Mouse (Mus musculus) CH12.LX (cell line): ENCODE data around the gene Wrap53.

Experiments
- CHD1 ChIP-seq: IDR thresholded peaks from 2 replicates; pipeline ENCODE4 v1.6.1; 2012; ENCODE audit warnings: low read depth, low read length, improper control_type of control experiment, inconsistent platforms
- CTCF ChIP-seq, 2 experiments: IDR thresholded peaks in 1 of 2; conservative IDR thresholded peaks in 1 of 2; 2 replicates each; pipeline ENCODE4 v1.5.1; 2011 to 2012; ENCODE audit warnings: low read depth in 2 of 2, low read length in 2 of 2, improper control_type of control experiment in 1 of 2, inconsistent platforms in 1 of 2, mild to moderate bottlenecking in 1 of 2, moderate library complexity in 1 of 2
- ETS1 ChIP-seq: conservative IDR thresholded peaks from 2 replicates; pipeline ENCODE4 v1.6.1; 2012; ENCODE audit warnings: low read depth, mild to moderate bottlenecking, inconsistent platforms, low read length, improper control_type of control experiment, moderate library complexity
- JUND ChIP-seq: conservative IDR thresholded peaks from 2 replicates; pipeline ENCODE4 v1.6.1; 2011; ENCODE audit warnings: low read depth, low read length, improper control_type of control experiment
- MAX ChIP-seq: IDR thresholded peaks from 2 replicates; pipeline ENCODE4 v1.6.1; 2011; ENCODE audit warnings: low read length, improper control_type of control experiment
- NELFE ChIP-seq: IDR thresholded peaks from 2 replicates; pipeline ENCODE4 v1.6.1; 2011; ENCODE audit warnings: low read depth, low read length, improper control_type of control experiment
- NRF1 ChIP-seq: IDR thresholded peaks from 2 replicates; pipeline ENCODE4 v1.6.1; 2014; ENCODE audit warnings: low read depth, mild to moderate bottlenecking, inconsistent platforms, low read length, improper control_type of control experiment, moderate library complexity
- POLR2A ChIP-seq: IDR thresholded peaks from 2 replicates; pipeline ENCODE4 v1.6.1; 2011; ENCODE audit warnings: low read depth, mild to moderate bottlenecking, improper control_type of control experiment, low read length
- RCOR1 ChIP-seq: conservative IDR thresholded peaks from 2 replicates; pipeline ENCODE4 v1.6.1; 2012; ENCODE audit warnings: low read depth, mild to moderate bottlenecking, inconsistent platforms, low read length, improper control_type of control experiment
- TCF12 ChIP-seq: IDR thresholded peaks from 2 replicates; pipeline ENCODE4 v1.6.1; 2014; ENCODE audit warnings: low read depth, mild to moderate bottlenecking, inconsistent platforms, low read length, improper control_type of control experiment
- USF2 ChIP-seq: conservative IDR thresholded peaks from 2 replicates; pipeline ENCODE4 v1.6.1; 2011; ENCODE audit warnings: low read depth, low read length, improper control_type of control experiment
- ZC3H11A ChIP-seq: IDR thresholded peaks from 2 replicates; pipeline ENCODE4 v1.6.1; 2012; ENCODE audit warnings: low read depth, mild to moderate bottlenecking, inconsistent platforms, low read length, improper control_type of control experiment

DNA sequence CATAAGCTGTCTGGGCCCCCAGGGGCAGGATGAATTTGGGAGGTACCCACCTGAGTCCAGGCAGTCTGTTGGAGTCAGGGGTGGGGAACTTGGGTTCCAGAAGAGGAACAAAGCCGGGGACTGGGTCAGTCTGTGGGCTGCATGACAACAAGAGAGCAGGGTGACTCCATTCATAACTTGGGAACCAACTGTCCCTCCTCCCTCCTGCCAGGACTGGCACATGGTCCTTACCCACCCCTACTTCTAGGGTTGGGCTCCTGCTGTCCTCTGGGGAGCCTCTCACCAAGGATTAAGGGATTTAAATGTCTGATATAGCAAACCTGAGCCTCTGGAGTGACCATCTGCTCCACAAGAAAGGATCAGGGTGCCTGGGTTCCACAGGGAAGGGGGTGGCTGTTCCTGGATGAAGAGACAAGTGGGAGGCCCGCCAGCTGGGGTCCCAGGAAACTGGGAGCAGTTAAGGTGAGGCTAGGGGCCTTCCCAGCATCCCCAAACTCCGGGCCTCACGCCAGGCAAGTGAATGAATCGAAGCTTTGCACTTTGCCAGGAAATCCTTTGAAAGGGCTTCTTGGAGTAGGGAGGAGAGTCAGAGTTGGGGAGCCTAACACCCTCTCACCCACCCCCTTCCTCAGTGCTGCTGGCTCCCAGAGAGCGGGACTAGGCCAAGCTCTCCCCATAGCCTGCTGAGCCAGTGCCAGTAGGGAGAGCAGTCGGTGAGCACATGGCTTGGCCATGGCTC lies 12.0 kb upstream of the Wrap53 start:
- TF ChIP-seq POLR2A (0 out of 2 replicates have a peak, but pooled peaks have one; percentile 13), MAX (no peak), CTCF (conservative IDR thresholded peaks at IDR 0.05 in 1 of 2, IDR thresholded peaks at IDR 0.05 in 1 of 2; ENCODE audit: low read depth in 2 of 2, low read length in 2 of 2) (no peak), ZC3H11A (no peak), TCF12 (no peak), ETS1 (no peak), JUND (no peak), CHD1 (no peak), USF2 (no peak), NELFE (no peak), NRF1 (no peak), RCOR1 (no peak)
